Mouse (Mus musculus): Measurements from ENCODE around the gene Sumf1.

GRCm38 (mm10) chr6:108111693-108112092 lies 73.7 kb downstream of the Sumf1 start:
- TF ChIP-seq CTCF (conservative IDR thresholded peaks at IDR 0.05; ENCODE audit: insufficient read depth, insufficient read length, low read depth, low read length) = no peak
- TF ChIP-seq POLR2A (IDR thresholded peaks at IDR 0.05; ENCODE audit: low read depth, low read length) = no peak
